Mouse (Mus musculus): Measurements from ENCODE around the gene Gdf2. TPM values are rescaled to one million over a fixed set of nuclear protein-coding genes. Genes with fewer than 3 reads are reported as not detected.

Gdf2 gene
- polyA plus RNA-seq, 1 experiment from 2014 or later: not detected

GRCm38 (mm10) chr14:33946125-33946524 lies 5.3 kb downstream of the Gdf2 start:
- Histone ChIP-seq H3K27me3 (ENCODE audit: control insufficient read depth, insufficient read depth, low read length) (no peaks in the 10 kb centered on the region), H3K4me1 (ENCODE audit: control insufficient read depth, insufficient read depth, low read length) (no peaks in the 10 kb centered on the region), H3K9ac (ENCODE audit: low read length) (no peak overlapping the region), H3K9me3 (ENCODE audit: control insufficient read depth, low read length) (no peaks in the 10 kb centered on the region), H3K27ac (ENCODE audit: low read depth, low read length) (no peak overlapping the region), H3K4me3 (ENCODE audit: low read depth, low read length) (no peak overlapping the region), H3K4me2 (no peak overlapping the region), H3K36me3 (ENCODE audit: control insufficient read depth, insufficient read depth, low read length) (no peaks in the 10 kb centered on the region)
- no peak for DNase-seq (ENCODE audit: low spot score, missing footprints)
- ATAC-seq (ENCODE audit: low FRiP score): no peak
- 83% methylated on average over 6 of the region's 6 CpGs for WGBS

GRCm38 (mm10) chr14:33952233-33952981 lies 11.6 kb downstream of the Gdf2 start:
- Histone ChIP-seq H3K9me3 (ENCODE audit: control insufficient read depth, low read length) (no peaks in the 10 kb centered on the region), H3K27ac (ENCODE audit: low read depth, low read length) (no peak overlapping the region), H3K4me2 (no peak overlapping the region), H3K9ac (ENCODE audit: low read length) (no peak overlapping the region), H3K4me3 (ENCODE audit: low read depth, low read length) (no peak overlapping the region), H3K27me3 (ENCODE audit: control insufficient read depth, insufficient read depth, low read length) (no peaks in the 10 kb centered on the region), H3K36me3 (ENCODE audit: control insufficient read depth, insufficient read depth, low read length) (no peaks in the 10 kb centered on the region), H3K4me1 (ENCODE audit: control insufficient read depth, insufficient read depth, low read length) (no peaks in the 10 kb centered on the region)
- 64% methylated on average over 6 of the region's 6 CpGs for WGBS
- no peak for DNase-seq (ENCODE audit: low spot score, missing footprints)
- no peak for ATAC-seq (ENCODE audit: low FRiP score)

- Histone ChIP-seq H3K4me3 (ENCODE audit: low read depth, low read length) (no peak within 1 kb of the TSS), H3K9ac (ENCODE audit: low read length) (no peak within 1 kb of the TSS), H3K27ac (ENCODE audit: low read depth, low read length) (no peak within 1 kb of the TSS), H3K4me1 (ENCODE audit: control insufficient read depth, insufficient read depth, low read length) (no peaks in the 10 kb centered on the region), H3K36me3 (ENCODE audit: control insufficient read depth, insufficient read depth, low read length) (no peaks in the 10 kb centered on the region), H3K4me2 (no peak within 1 kb of the TSS), H3K9me3 (ENCODE audit: control insufficient read depth, low read length) (no peaks in the 10 kb centered on the region), H3K27me3 (ENCODE audit: control insufficient read depth, insufficient read depth, low read length) (no peaks in the 10 kb centered on the region)
- 67% methylated on average over 5 of the region's 5 CpGs for WGBS
- DNase-seq (ENCODE audit: low spot score, missing footprints) (no peak), ATAC-seq (ENCODE audit: low FRiP score) (no peak)
Measured at GRCm38 (mm10) chr14:33953761-33954160, 12.9 kb downstream of the Gdf2 start, which contains the start of gene Rbp3. Rbp3 (plus strand) TSS chr14:33954003.

- Histone ChIP-seq H3K27ac (ENCODE audit: low read depth, low read length) (no peak overlapping the region), H3K9ac (ENCODE audit: low read length) (no peak overlapping the region), H3K36me3 (ENCODE audit: control insufficient read depth, insufficient read depth, low read length) (no peaks in the 10 kb centered on the region), H3K27me3 (ENCODE audit: control insufficient read depth, insufficient read depth, low read length) (no peaks in the 10 kb centered on the region), H3K4me1 (ENCODE audit: control insufficient read depth, insufficient read depth, low read length) (no peaks in the 10 kb centered on the region), H3K9me3 (ENCODE audit: control insufficient read depth, low read length) (no peaks in the 10 kb centered on the region), H3K4me2 (no peak overlapping the region), H3K4me3 (ENCODE audit: low read depth, low read length) (no peak overlapping the region)
- ATAC-seq (ENCODE audit: low FRiP score) (no peak), DNase-seq (ENCODE audit: low spot score, missing footprints) (no peak)
- 73% methylated on average over 13 of the region's 13 CpGs for WGBS
Measured at GRCm38 (mm10) chr14:33956055-33956454, 15.2 kb downstream of the Gdf2 start.

GRCm38 (mm10) chr14:33958186-33958585 lies 17.3 kb downstream of the Gdf2 start:
- Histone ChIP-seq H3K4me3 (ENCODE audit: low read depth, low read length) (no peak overlapping the region), H3K4me2 (no peak overlapping the region), H3K27ac (ENCODE audit: low read depth, low read length) (no peak overlapping the region), H3K27me3 (ENCODE audit: control insufficient read depth, insufficient read depth, low read length) (no peaks in the 10 kb centered on the region), H3K4me1 (ENCODE audit: control insufficient read depth, insufficient read depth, low read length) (no peaks in the 10 kb centered on the region), H3K9ac (ENCODE audit: low read length) (no peak overlapping the region), H3K36me3 (ENCODE audit: control insufficient read depth, insufficient read depth, low read length) (no peaks in the 10 kb centered on the region), H3K9me3 (ENCODE audit: control insufficient read depth, low read length) (no peaks in the 10 kb centered on the region)
- WGBS: 94% methylated on average over 4 of the region's 4 CpGs
- DNase-seq (ENCODE audit: low spot score, missing footprints): no peak
- no peak for ATAC-seq (ENCODE audit: low FRiP score)

GRCm38 (mm10) chr14:33958841-33959240 lies 18.0 kb downstream of the Gdf2 start:
- H3K4me3 ChIP-seq (ENCODE audit: low read depth, low read length): no peak overlapping the region
- no peak overlapping the region for H3K9ac ChIP-seq (ENCODE audit: low read length)
- H3K4me1 ChIP-seq (ENCODE audit: control insufficient read depth, insufficient read depth, low read length): no peaks in the 10 kb centered on the region
- no peaks in the 10 kb centered on the region for H3K36me3 ChIP-seq (ENCODE audit: control insufficient read depth, insufficient read depth, low read length)
- H3K27ac ChIP-seq (ENCODE audit: low read depth, low read length): no peak overlapping the region
- WGBS: 63% methylated on average over 3 of the region's 3 CpGs
- ATAC-seq (ENCODE audit: low FRiP score): no peak
- H3K27me3 ChIP-seq (ENCODE audit: control insufficient read depth, insufficient read depth, low read length): no peaks in the 10 kb centered on the region
- H3K9me3 ChIP-seq (ENCODE audit: control insufficient read depth, low read length): no peaks in the 10 kb centered on the region
- no peak overlapping the region for H3K4me2 ChIP-seq
- no peak for DNase-seq (ENCODE audit: low spot score, missing footprints)

- WGBS: 15% methylated on average over 9 of the region's 9 CpGs
Measured at GRCm38 (mm10) chr14:33959341-33959740, 18.5 kb downstream of the Gdf2 start.

GRCm38 (mm10) chr14:33965675-33966074 lies 24.8 kb downstream of the Gdf2 start:
- Histone ChIP-seq H3K27me3 (ENCODE audit: control insufficient read depth, insufficient read depth, low read length) (no peaks in the 10 kb centered on the region), H3K4me3 (ENCODE audit: low read depth, low read length) (no peak overlapping the region), H3K4me1 (ENCODE audit: control insufficient read depth, insufficient read depth, low read length) (no peaks in the 10 kb centered on the region), H3K27ac (ENCODE audit: low read depth, low read length) (no peak overlapping the region), H3K36me3 (ENCODE audit: control insufficient read depth, insufficient read depth, low read length) (no peaks in the 10 kb centered on the region), H3K4me2 (no peak overlapping the region), H3K9ac (ENCODE audit: low read length) (no peak overlapping the region), H3K9me3 (ENCODE audit: control insufficient read depth, low read length) (no peaks in the 10 kb centered on the region)
- DNase-seq (ENCODE audit: low spot score, missing footprints) (no peak), ATAC-seq (ENCODE audit: low FRiP score) (no peak)
- WGBS: 60% methylated on average over 7 of the region's 7 CpGs

More at GRCm38 (mm10) chr14:33959341-33959740, 18.5 kb downstream of the Gdf2 start:
- DNase-seq (ENCODE audit: low spot score, missing footprints) (peak; percentile 92), ATAC-seq (ENCODE audit: low FRiP score) (no peak)
- no peaks in the 10 kb centered on the region for H3K9me3 ChIP-seq (ENCODE audit: control insufficient read depth, low read length)
- H3K4me1 ChIP-seq (ENCODE audit: control insufficient read depth, insufficient read depth, low read length): no peaks in the 10 kb centered on the region
- H3K4me3 ChIP-seq (ENCODE audit: low read depth, low read length): no peak overlapping the region
- H3K36me3 ChIP-seq (ENCODE audit: control insufficient read depth, insufficient read depth, low read length): no peaks in the 10 kb centered on the region
- no peaks in the 10 kb centered on the region for H3K27me3 ChIP-seq (ENCODE audit: control insufficient read depth, insufficient read depth, low read length)
- no peak overlapping the region for H3K27ac ChIP-seq (ENCODE audit: low read depth, low read length)
- no peak overlapping the region for H3K4me2 ChIP-seq
- H3K9ac ChIP-seq (ENCODE audit: low read length): no peak overlapping the region

GRCm38 (mm10) chr14:33972679-33973078 lies 31.8 kb downstream of the Gdf2 start:
- DNase-seq (ENCODE audit: low spot score, missing footprints): no peak
- Histone ChIP-seq H3K9ac (ENCODE audit: low read length) (no peak overlapping the region), H3K9me3 (ENCODE audit: control insufficient read depth, low read length) (no peaks in the 10 kb centered on the region), H3K27ac (ENCODE audit: low read depth, low read length) (no peak overlapping the region), H3K36me3 (ENCODE audit: control insufficient read depth, insufficient read depth, low read length) (no peaks in the 10 kb centered on the region), H3K4me2 (no peak overlapping the region), H3K4me1 (ENCODE audit: control insufficient read depth, insufficient read depth, low read length) (no peaks in the 10 kb centered on the region), H3K4me3 (ENCODE audit: low read depth, low read length) (no peak overlapping the region), H3K27me3 (ENCODE audit: control insufficient read depth, insufficient read depth, low read length) (no peaks in the 10 kb centered on the region)
- ATAC-seq (ENCODE audit: low FRiP score): no peak
- 51% methylated on average over 7 of the region's 7 CpGs for WGBS
